Mouse (Mus musculus): ENCODE data around the gene Adgrf3. TPM values are rescaled to one million over a fixed set of nuclear protein-coding genes. Genes with fewer than 3 reads are reported as not detected.

Gene Adgrf3
- polyA plus RNA-seq, 1 experiment from 2014 or later: 0.28 TPM

GRCm38 (mm10) chr5:30192452-30192851 is 13.1 kb downstream of the Adgrf3 start:
- no peaks in the 10 kb centered on the region for H3K4me1 ChIP-seq (ENCODE audit: control insufficient read depth, insufficient read depth, low read length)
- WGBS: 76% methylated on average over 1 of the region's 1 CpGs
- no peak for ATAC-seq (ENCODE audit: low FRiP score, low TSS enrichment)

GRCm38 (mm10) chr5:30187687-30188485 is 17.6 kb downstream of the Adgrf3 start:
- H3K4me3 ChIP-seq (ENCODE audit: low read length): no peak overlapping the region
- peaks cover 25% of the 10 kb centered on the region for H3K36me3 ChIP-seq (ENCODE audit: control insufficient read depth, insufficient read depth, low read length)
- no peaks in the 10 kb centered on the region for H3K27me3 ChIP-seq (ENCODE audit: control insufficient read depth, insufficient read depth, low read length)
- H3K9me3 ChIP-seq (ENCODE audit: control insufficient read depth, low read length): no peaks in the 10 kb centered on the region
- H3K4me1 ChIP-seq (ENCODE audit: control insufficient read depth, insufficient read depth, low read length): no peaks in the 10 kb centered on the region
- H3K27ac ChIP-seq (ENCODE audit: low read depth, low read length): no peak overlapping the region
- no peak overlapping the region for H3K4me2 ChIP-seq (replicated peaks; ENCODE audit: low read depth, low read length)
- H3K9ac ChIP-seq (ENCODE audit: low read depth, low read length): no peak overlapping the region
- 90% methylated on average over 12 of the region's 12 CpGs for WGBS
- no peak for ATAC-seq (ENCODE audit: low FRiP score, low TSS enrichment)

More at GRCm38 (mm10) chr5:30192452-30192851, 13.1 kb downstream of the Adgrf3 start:
- no peaks in the 10 kb centered on the region; the same call in 1 of the 2 replicates for H3K27me3 ChIP-seq (ENCODE audit: control insufficient read depth, insufficient read depth, low read length)
- no peak overlapping the region for H3K4me2 ChIP-seq (replicated peaks; ENCODE audit: low read depth, low read length)
- H3K9me3 ChIP-seq (ENCODE audit: control insufficient read depth, low read length): no peaks in the 10 kb centered on the region
- peaks cover 3% of the 10 kb centered on the region; the same call in 1 of the 2 replicates for H3K36me3 ChIP-seq (ENCODE audit: control insufficient read depth, insufficient read depth, low read length)
- H3K9ac ChIP-seq (ENCODE audit: low read depth, low read length): no peak overlapping the region
- H3K27ac ChIP-seq (ENCODE audit: low read depth, low read length): no peak overlapping the region
- H3K4me3 ChIP-seq (ENCODE audit: low read length): no peak overlapping the region

- Histone ChIP-seq H3K4me2 (replicated peaks; ENCODE audit: low read depth, low read length) (no peak overlapping the region), H3K4me3 (ENCODE audit: low read length) (no peak overlapping the region), H3K27ac (ENCODE audit: low read depth, low read length) (no peak overlapping the region), H3K27me3 (ENCODE audit: control insufficient read depth, insufficient read depth, low read length) (no peaks in the 10 kb centered on the region), H3K4me1 (ENCODE audit: control insufficient read depth, insufficient read depth, low read length) (no peaks in the 10 kb centered on the region), H3K9ac (ENCODE audit: low read depth, low read length) (no peak overlapping the region), H3K9me3 (ENCODE audit: control insufficient read depth, low read length) (no peaks in the 10 kb centered on the region), H3K36me3 (ENCODE audit: control insufficient read depth, insufficient read depth, low read length) (peaks cover 66% of the 10 kb centered on the region)
- WGBS: 25% methylated on average over 4 of the region's 4 CpGs
- ATAC-seq (ENCODE audit: low FRiP score, low TSS enrichment): no peak
Measured at GRCm38 (mm10) chr5:30175811-30176210, 29.7 kb downstream of the Adgrf3 start.

GRCm38 (mm10) chr5:30172931-30173692 is 32.4 kb downstream of the Adgrf3 start:
- H3K36me3 ChIP-seq (ENCODE audit: control insufficient read depth, insufficient read depth, low read length): peaks cover 70% of the 10 kb centered on the region
- WGBS: 36% methylated on average over 20 of the region's 20 CpGs
- no peak overlapping the region for H3K4me2 ChIP-seq (replicated peaks; ENCODE audit: low read depth, low read length)
- H3K4me1 ChIP-seq (ENCODE audit: control insufficient read depth, insufficient read depth, low read length): no peaks in the 10 kb centered on the region
- no peak overlapping the region for H3K9ac ChIP-seq (ENCODE audit: low read depth, low read length)
- H3K27ac ChIP-seq (ENCODE audit: low read depth, low read length): no peak overlapping the region
- no peaks in the 10 kb centered on the region for H3K9me3 ChIP-seq (ENCODE audit: control insufficient read depth, low read length)
- no peaks in the 10 kb centered on the region for H3K27me3 ChIP-seq (ENCODE audit: control insufficient read depth, insufficient read depth, low read length)
- ATAC-seq (ENCODE audit: low FRiP score, low TSS enrichment): no peak
- H3K4me3 ChIP-seq (ENCODE audit: low read length): no peak overlapping the region

- Histone ChIP-seq H3K9ac (ENCODE audit: low read depth, low read length) (no peak overlapping the region), H3K9me3 (ENCODE audit: control insufficient read depth, low read length) (no peaks in the 10 kb centered on the region), H3K4me1 (ENCODE audit: control insufficient read depth, insufficient read depth, low read length) (no peaks in the 10 kb centered on the region), H3K27me3 (ENCODE audit: control insufficient read depth, insufficient read depth, low read length) (no peaks in the 10 kb centered on the region), H3K4me2 (replicated peaks; ENCODE audit: low read depth, low read length) (no peak overlapping the region), H3K4me3 (ENCODE audit: low read length) (no peak overlapping the region), H3K36me3 (ENCODE audit: control insufficient read depth, insufficient read depth, low read length) (peaks cover 66% of the 10 kb centered on the region), H3K27ac (ENCODE audit: low read depth, low read length) (no peak overlapping the region)
- no peak for ATAC-seq (ENCODE audit: low FRiP score, low TSS enrichment)
Measured at GRCm38 (mm10) chr5:30172115-30172514, 33.4 kb downstream of the Adgrf3 start.

DNA sequence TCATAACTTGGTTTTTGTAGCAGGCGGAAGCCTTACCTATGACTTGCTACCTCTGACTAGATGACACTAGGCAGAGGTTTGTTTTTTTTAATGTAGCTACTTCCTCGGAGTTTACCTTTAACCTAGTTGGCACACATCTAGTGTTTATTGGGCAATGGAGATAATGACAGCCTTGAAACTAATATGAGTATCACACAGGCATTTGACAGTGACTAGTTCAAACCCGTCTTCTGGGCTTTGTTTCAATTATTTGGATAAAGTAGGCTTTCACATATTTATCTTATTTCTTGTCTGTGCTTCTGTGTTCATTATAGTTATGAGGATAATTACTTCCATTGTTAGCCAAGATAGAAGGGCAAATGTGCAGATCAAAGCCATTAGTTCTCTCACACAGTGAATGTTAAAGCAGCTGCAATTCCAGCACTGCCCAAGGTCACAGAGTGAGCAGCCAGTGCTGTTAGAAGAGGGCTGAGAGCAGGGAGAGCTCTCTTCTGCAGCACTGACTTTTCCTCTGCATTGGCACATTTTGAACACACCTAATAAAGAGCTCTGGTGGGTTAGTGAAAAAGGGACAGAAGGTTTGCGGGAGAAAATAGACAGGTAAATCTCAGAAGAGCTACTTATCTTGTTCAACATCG is 35.1 kb downstream of the Adgrf3 start:
- H3K4me2 ChIP-seq (replicated peaks; ENCODE audit: low read depth, low read length): no peak overlapping the region
- H3K9me3 ChIP-seq (ENCODE audit: control insufficient read depth, low read length): no peaks in the 10 kb centered on the region
- no peak overlapping the region for H3K4me3 ChIP-seq (ENCODE audit: low read length)
- peaks cover 49% of the 10 kb centered on the region for H3K36me3 ChIP-seq (ENCODE audit: control insufficient read depth, insufficient read depth, low read length)
- H3K4me1 ChIP-seq (ENCODE audit: control insufficient read depth, insufficient read depth, low read length): no peaks in the 10 kb centered on the region
- WGBS: 84% methylated on average over 5 of the region's 5 CpGs
- H3K9ac ChIP-seq (ENCODE audit: low read depth, low read length): no peak overlapping the region
- no peak overlapping the region for H3K27ac ChIP-seq (ENCODE audit: low read depth, low read length)
- H3K27me3 ChIP-seq (ENCODE audit: control insufficient read depth, insufficient read depth, low read length): no peaks in the 10 kb centered on the region
- no peak for ATAC-seq (ENCODE audit: low FRiP score, low TSS enrichment)

DNA sequence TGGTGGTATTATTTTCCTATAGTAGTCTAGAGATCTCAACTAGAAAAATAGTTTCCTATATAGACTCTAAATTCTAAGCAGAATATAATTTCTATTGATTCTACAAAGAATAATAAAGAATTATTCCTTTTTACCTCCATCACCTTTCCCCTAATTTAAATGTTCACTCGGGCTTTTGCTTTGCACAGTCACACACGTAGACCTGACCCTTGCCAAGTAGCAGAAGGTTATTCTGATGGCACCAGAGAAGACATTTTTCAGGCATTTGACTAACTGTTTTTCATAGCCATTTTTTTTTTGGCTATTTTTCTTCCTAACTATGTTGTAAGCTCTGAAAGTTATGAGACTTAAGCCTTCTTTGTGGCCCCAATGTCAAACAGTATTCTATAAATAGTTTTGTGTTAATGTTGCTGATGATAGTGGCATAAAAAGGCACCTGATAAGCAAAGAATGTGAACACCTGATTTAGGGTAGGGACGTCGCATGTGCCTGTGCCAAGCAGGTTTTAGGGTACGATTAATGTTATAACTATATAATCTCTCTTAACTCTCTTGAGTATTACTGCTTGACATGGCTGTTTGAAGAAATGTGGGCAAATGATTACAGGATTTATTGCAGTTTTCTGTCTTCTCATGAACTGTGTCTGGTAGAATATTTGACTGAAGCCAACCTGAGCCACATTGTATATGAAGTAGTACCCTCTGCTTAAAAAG is 40.1 kb downstream of the Adgrf3 start:
- H3K4me1 ChIP-seq (ENCODE audit: control insufficient read depth, insufficient read depth, low read length): no peaks in the 10 kb centered on the region
- no peak for ATAC-seq (ENCODE audit: low FRiP score, low TSS enrichment)
- no peaks in the 10 kb centered on the region for H3K9me3 ChIP-seq (ENCODE audit: control insufficient read depth, low read length)
- 93% methylated on average over 5 of the region's 5 CpGs for WGBS
- no peak overlapping the region for H3K27ac ChIP-seq (ENCODE audit: low read depth, low read length)
- peaks cover 28% of the 10 kb centered on the region for H3K36me3 ChIP-seq (ENCODE audit: control insufficient read depth, insufficient read depth, low read length)
- H3K4me2 ChIP-seq (replicated peaks; ENCODE audit: low read depth, low read length): no peak overlapping the region
- H3K4me3 ChIP-seq (ENCODE audit: low read length): no peak overlapping the region
- H3K9ac ChIP-seq (ENCODE audit: low read depth, low read length): no peak overlapping the region
- H3K27me3 ChIP-seq (ENCODE audit: control insufficient read depth, insufficient read depth, low read length): no peaks in the 10 kb centered on the region

GRCm38 (mm10) chr5:30162339-30162738 is 43.2 kb downstream of the Adgrf3 start:
- WGBS: 87% methylated on average over 6 of the region's 6 CpGs
- Histone ChIP-seq H3K4me2 (replicated peaks; ENCODE audit: low read depth, low read length) (no peak overlapping the region), H3K36me3 (ENCODE audit: control insufficient read depth, insufficient read depth, low read length) (peaks cover 4% of the 10 kb centered on the region), H3K9me3 (ENCODE audit: control insufficient read depth, low read length) (no peaks in the 10 kb centered on the region), H3K4me3 (ENCODE audit: low read length) (no peak overlapping the region), H3K27me3 (ENCODE audit: control insufficient read depth, insufficient read depth, low read length) (no peaks in the 10 kb centered on the region), H3K9ac (ENCODE audit: low read depth, low read length) (no peak overlapping the region), H3K4me1 (ENCODE audit: control insufficient read depth, insufficient read depth, low read length) (no peaks in the 10 kb centered on the region), H3K27ac (ENCODE audit: low read depth, low read length) (no peak overlapping the region)
- ATAC-seq (ENCODE audit: low FRiP score, low TSS enrichment): no peak

All from kidney, embryonic 14.5 days (tissue).